Mouse (Mus musculus) embryo, embryonic 11.5 days (tissue): ENCODE data around the gene Gopc.

Source experiments
- DNase-seq: peaks from one replicate; pipeline ENCODE4 v3.0.0-alpha.2; 2012; ENCODE audit warnings: low read depth, low spot score

Gene Gopc

DNA sequence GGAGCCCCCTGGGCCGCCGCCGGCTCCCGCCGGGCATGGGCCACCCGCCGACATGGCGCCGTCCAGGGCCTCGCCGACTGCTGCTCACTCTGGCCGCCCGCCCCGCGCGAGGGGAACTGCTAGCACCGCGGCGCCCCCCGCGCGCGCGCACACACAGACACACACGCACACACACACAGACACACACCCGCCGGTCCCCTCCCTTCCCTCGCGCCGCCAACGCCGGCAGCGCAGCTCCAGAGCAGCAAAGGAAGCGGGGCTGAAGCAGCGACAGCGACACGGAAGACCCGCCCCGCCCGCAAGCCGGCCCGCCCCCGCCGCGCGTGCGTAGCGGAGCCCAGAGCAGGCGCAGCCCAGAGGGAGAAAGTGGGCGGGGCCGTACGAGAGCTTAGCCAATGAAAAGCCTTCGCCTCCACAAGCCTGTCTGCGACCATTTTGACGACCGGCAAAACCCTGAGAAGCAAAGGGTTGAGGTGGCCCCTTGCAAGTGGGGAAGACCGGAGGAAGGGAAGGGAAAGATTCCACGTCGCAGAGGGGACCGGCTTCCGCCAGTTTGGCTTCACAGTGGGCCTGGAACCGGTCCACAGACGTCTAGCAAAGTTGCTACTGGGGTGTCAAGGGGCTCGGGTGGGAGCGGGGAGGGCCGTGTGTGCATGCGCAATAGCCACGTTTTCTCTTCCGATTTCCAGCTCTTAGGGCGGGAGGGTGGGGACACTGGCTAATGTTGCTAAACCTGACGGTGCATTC, at the start of gene Gopc:
Gene Gopc (minus strand): TSS at position 280 of the 747 bp plus-strand sequence.
- peak; percentile 94 for DNase-seq

DNA sequence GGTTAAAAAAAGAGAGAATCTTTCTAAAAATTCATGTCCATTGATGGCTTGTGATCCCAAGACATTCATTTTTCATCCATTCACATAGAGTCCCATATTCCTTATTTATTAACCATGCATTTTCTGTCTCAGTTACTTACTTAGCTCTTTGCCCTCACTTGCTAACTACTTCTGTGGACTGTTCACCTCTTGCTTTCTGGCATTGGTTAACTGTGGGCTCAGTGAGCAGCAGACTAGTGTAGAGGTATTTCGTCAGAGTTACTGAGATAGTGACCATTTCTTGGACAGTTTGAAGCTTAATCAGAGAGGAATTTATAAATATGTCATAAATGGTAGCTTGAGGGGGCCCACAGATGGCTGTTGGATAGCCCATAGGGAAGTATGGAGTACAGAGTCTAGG, 49.0 kb upstream of the Gopc start:
- no peak for DNase-seq

DNA sequence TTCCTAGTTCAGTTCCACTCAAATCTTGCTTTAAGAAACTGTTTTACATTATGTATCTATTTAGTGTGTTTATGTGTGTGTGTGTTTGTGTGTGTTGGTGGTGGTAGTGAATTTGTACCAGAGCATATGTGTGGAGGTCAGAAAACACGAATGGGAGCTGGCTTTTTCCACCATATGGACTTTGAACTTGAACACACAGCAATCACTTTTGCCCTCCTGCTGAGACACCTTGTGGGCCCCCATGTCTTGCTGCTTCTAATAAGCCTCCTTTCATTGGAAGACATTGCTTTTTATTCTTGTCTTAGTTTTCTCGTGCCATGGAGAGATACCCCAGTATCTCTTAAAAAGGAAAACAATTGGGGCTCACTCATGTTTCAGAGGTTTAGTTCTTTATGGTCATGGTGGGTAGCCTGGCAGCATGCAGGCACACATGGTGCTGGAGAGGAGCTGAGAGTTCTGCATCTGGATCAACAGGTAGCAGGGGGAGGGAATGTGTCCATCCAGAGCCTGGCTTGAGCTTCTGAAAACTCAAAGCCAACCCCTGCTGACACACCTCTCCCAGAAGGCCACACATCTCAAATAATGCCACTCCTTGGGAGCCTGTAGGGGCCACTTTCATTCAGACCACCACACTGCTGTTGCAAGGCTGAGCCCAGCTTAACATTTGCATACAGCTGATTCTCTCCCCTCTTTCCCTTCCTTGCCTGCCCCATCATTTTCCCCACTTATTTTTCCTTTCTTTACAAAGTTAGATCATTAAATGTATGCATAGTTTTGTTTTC, 45.9 kb upstream of the Gopc start:
- DNase-seq = no peak

- no peak for DNase-seq
These were observed 44.5 kb upstream of the Gopc start for GRCm38 (mm10) chr10:52426314-52426980.

DNA sequence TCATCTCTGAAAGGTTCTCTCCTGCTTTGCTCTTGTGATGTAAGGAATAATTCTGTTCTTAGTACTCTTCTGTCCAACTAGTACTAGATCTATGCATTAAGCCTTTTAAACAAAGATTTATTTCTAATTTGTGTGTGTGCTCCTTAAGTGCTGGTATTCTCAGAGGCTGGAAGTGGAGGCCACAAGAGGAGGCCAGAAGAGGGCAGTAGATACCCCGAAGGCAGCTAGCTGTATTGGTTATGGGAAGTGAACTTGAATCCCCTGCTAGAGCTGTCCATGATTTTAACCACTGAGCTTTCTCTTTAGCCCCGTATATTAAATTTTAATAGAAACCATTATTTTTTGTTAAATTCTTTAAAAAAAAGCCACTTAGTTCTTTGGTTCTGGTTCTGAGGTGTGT, 41.2 kb upstream of the Gopc start:
- no peak for DNase-seq

GRCm38 (mm10) chr10:52421716-52422115, 39.8 kb upstream of the Gopc start:
- DNase-seq = no peak

- DNase-seq = no peak
These were observed 38.6 kb upstream of the Gopc start for GRCm38 (mm10) chr10:52420526-52420925.

- DNase-seq = no peak
These were observed 37.5 kb upstream of the Gopc start for GRCm38 (mm10) chr10:52419402-52419801.

DNA sequence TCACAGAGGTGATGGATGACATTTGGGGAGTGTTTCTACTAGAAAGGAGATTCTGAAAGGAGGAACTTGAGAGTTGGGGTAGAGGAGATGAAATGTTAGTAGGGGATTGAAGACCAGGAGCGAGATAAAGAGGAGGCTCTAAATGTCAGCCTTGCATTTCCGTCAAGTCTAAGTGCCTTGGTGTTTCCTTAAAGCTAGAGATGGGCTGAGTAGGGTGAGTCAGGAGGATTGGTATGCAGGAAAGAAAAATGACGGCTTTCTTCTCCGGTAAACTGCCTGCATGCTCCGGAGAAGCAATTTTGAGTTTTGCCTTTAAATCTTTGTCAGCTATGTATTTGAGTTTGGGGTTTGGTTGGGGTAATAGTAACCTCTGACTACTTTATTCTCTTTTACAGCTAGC, 37.0 kb upstream of the Gopc start:
- DNase-seq = no peak

DNA sequence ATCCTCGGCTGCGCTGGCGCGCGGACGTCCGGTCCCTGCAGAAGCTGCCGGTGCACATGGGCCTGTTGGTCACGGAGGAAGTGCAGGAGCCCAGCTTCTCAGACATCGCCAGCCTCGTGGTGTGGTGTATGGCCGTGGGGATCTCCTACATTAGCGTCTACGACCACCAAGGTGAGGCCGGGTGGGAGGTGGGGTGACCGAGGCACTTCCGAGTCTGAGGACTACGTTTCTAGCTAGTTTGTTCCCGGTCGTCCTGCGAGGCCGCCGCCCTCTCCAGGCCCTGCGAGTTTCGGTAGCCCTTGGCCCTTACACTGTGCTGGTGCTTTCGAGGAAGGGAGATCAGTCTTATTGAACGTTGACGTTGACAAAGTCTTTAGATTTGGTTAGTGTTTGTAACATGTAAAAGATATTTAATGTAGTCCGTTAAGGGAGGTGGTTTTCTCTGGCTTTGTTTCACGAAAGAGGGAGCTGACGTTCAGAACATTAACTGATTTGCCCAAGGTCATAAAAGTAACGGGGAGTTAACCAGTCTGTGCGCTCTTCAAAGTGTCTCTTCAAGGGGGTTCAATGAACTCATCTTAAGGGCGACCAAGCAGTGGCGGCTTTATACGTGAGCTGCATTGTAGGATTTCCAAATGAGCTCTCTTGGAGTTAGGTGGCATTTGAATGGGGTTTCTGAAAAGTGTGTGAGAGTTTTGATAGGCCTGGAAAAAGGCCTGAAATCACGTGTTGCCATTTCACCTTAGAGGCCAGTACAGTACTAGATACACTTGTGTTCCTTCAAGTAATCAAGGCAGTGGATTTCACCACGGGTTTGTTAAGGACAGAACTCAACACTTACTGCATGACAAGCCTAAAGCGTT, 36.3 kb upstream of the Gopc start:
- DNase-seq = peak; percentile 13

- DNase-seq = peak; percentile 94
These were observed 35.5 kb upstream of the Gopc start, which contains the start of gene Nus1 for GRCm38 (mm10) chr10:52417299-52417997. Nus1 (plus strand) TSS chr10:52417547.

GRCm38 (mm10) chr10:52416458-52416857, 34.5 kb upstream of the Gopc start:
- no peak for DNase-seq

DNA sequence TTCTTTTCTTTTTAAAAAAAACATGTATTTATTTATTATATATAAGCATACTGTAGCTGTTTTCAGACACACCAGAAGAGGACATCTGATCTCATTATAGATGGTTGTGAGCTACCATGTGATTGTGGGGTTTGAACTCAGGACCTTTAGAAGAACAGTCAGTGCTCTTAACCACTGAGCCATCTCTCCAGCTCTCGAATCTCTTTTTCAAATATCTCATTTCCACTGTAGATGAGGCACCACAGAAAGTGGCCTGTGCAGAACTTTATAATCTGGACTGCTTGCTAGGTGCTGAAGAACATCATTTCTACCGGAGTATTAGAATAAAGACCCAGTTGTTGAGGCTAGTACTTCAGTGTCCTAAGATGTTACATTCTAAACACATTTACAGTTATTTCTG, 33.1 kb upstream of the Gopc start:
- no peak for DNase-seq

- no peak for DNase-seq
These were observed 25.6 kb upstream of the Gopc start for GRCm38 (mm10) chr10:52407526-52407925.

DNA sequence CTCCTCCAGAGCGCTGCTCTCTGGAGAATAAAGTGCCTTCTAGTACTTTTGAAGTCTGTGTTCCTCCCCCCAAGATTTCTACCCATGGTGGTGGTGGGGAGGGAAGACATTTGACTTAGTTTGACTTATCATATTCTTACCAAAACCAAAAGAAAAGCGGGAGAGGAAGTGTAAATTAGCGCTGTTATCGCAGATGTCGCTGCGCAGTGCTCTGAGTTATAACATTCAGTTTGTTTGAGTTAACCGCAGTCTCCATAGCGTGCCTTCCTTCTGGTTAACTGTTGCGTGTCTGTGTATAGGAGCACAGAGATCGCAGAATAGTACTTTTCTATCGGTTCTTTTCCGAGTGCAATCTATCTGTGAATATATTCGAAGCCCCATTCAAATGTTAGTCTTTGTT, 23.2 kb upstream of the Gopc start:
- no peak for DNase-seq

GRCm38 (mm10) chr10:52399722-52400121, 17.8 kb upstream of the Gopc start:
- no peak for DNase-seq

DNA sequence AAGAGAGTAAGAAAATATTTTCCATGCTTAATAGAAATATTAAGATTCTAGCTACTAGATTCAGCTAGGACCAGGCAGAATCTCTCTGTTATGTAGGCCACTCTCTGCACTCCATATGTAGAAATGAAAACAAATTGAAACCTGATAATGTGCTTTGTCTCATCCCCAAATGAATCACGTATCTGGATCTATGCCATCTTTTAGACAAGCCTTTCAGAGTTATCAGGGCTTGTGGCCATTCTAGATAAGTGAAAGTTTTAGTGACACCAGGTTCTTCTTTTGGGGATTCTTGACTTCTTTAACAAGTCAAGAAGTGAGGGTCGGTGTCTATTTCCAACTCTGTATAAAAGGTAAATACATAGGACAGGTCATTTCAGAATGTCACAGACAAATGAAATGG, 16.8 kb upstream of the Gopc start:
- DNase-seq = no peak

GRCm38 (mm10) chr10:52396647-52397046, 14.7 kb upstream of the Gopc start:
- DNase-seq = no peak

DNA sequence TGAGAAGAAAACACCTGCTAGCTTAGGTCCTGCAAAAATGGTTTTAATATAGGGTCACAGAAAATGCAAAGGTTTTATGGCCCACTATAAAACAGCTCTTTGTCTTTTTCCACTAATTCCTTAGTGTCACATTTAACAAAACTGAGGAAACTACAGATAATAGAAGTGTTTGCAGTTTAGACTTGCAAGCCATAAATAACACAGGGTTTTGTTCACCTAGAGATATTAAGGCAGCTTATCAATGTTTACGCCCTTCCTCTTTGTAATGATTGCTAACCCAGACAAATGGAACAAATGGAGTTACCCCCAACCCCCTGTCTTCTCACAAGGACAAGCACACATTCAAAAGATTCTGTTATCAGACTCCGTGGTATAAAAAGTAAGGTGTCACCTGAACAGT, 9.3 kb upstream of the Gopc start:
- no peak for DNase-seq

- DNase-seq = peak; percentile 7
These were observed 7.5 kb upstream of the Gopc start for GRCm38 (mm10) chr10:52389438-52389837.

- DNase-seq = no peak
These were observed 7.1 kb upstream of the Gopc start, which contains the start of gene Nepn for GRCm38 (mm10) chr10:52388922-52389430. Nepn (plus strand) TSS chr10:52388972.
